ENCODE assay signal across 16 mouse cellular contexts in the genomic region with DNA sequence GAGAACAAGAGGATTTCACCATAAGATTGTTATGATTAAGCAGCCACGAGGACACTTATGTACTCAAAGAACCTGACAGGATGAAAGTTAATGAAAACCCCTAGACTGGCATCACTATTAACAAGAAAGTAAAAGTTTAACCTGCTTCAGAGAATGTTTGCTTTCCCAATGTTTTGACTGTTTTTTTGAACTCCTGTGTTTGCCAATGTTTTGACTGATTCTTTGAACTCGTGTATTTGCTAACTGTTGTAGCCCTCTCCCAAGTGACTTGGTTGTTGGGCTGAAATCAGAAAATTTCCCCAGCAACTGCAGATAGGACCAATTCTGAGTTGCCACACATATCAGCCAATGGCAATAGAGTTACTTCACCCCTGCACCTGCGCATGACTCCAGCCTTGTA.
"Had no signal": no experiment of that assay in that cellular context is flagged by ENCODE, and none has a peak within 500 bp of the region (broad histone marks: within the 10 kb centered on the region; RNA-seq: fewer than 3 reads in every experiment).

No protein-coding gene starts in this region.

- H3K27ac ChIP-seq: kidney, embryonic 15.5 days; layer of hippocampus, adult 2 months; limb, embryonic 10.5 days; limb, embryonic 13.5 days had no signal

- DNase-seq: kidney, adult 18-20 months; kidney, postnatal 14 days; layer of hippocampus, adult 9-11 months; lung, adult 2 months; lung, postnatal 14 days; lung, postnatal 4 days; midbrain, embryonic 14.5 days; thymus, adult 18-20 months; thymus, postnatal 4 days had no signal

- H3K9ac ChIP-seq: kidney, embryonic 15.5 days; limb, embryonic 13.5 days had no signal

- H3K4me3 ChIP-seq: kidney, embryonic 15.5 days; layer of hippocampus, adult 2 months; limb, embryonic 10.5 days; limb, embryonic 13.5 days had no signal

- H3K27me3 ChIP-seq: kidney, embryonic 15.5 days; limb, embryonic 13.5 days had no signal

- H3K4me1 ChIP-seq: kidney, embryonic 15.5 days; limb, embryonic 10.5 days; limb, embryonic 13.5 days had no signal

- ATAC-seq: inflammation-experienced regulatory T-cells, adult 6 months; intestine, embryonic 16.5 days had no signal

- H3K9me3 ChIP-seq: kidney, embryonic 15.5 days had no signal

- H3K4me2 ChIP-seq: kidney, embryonic 15.5 days; limb, embryonic 13.5 days; midbrain, embryonic 11.5 days had no signal

- H3K36me3 ChIP-seq: kidney, embryonic 15.5 days; limb, embryonic 10.5 days; limb, embryonic 13.5 days had no signal
